Mouse (Mus musculus) midbrain, embryonic 13.5 days (tissue): ENCODE data around the gene Cyp4f37. TPM values are rescaled to one million over a fixed set of nuclear protein-coding genes. Genes with fewer than 3 reads are reported as not detected.

Experiments
- ATAC-seq: fragments of 200-750 bp; cut with Nextera tagmentation; 2 replicates; pipeline ENCODE4 v1.8.0; 2017; ENCODE audit warnings: mild to moderate bottlenecking, moderate TSS enrichment, moderate library complexity
- H3K27ac ChIP-seq: fragments of 300-500 bp; sonication (generic); 2 replicates; pipeline ENCODE4 v1.5.1; 2015; ENCODE audit warnings: inconsistent platforms, mild to moderate bottlenecking, moderate library complexity
- H3K27me3 ChIP-seq: fragments of 300-500 bp; sonication (generic); 2 replicates; pipeline ENCODE4 v1.6.1; 2015; ENCODE audit warnings: mild to moderate bottlenecking, inconsistent platforms
- H3K36me3 ChIP-seq: fragments of 300-500 bp; sonication (generic); 2 replicates; pipeline ENCODE4 v1.6.1; 2015; ENCODE audit warnings: mild to moderate bottlenecking, inconsistent platforms
- H3K4me1 ChIP-seq: fragments of 300-500 bp; sonication (generic); replicated peaks from 2 replicates; pipeline ENCODE4 v1.6.1; 2015; ENCODE audit warnings: inconsistent platforms
- H3K4me2 ChIP-seq: fragments of 300-500 bp; sonication (generic); replicated peaks from 2 replicates; pipeline ENCODE4 v1.6.1; 2015; ENCODE audit warnings: moderate library complexity, mild to moderate bottlenecking, inconsistent platforms
- H3K4me3 ChIP-seq: fragments of 300-500 bp; sonication (generic); replicated peaks from 2 replicates; pipeline ENCODE4 v1.5.1; 2015; ENCODE audit warnings: mild to moderate bottlenecking, inconsistent platforms
- H3K9ac ChIP-seq: fragments of 300-500 bp; sonication (generic); replicated peaks from 2 replicates; pipeline ENCODE4 v1.6.1; 2015; ENCODE audit warnings: mild to moderate bottlenecking, inconsistent platforms
- H3K9me3 ChIP-seq: fragments of 300-500 bp; sonication (generic); 2 replicates; pipeline ENCODE4 v1.6.1; 2016; ENCODE audit warnings: mild to moderate bottlenecking, inconsistent platforms
- WGBS: fragments of 180-500 bp; shearing (Covaris S2); methylation state at CpG from one replicate; pipeline ENCODE4 v1.1.7; 2015; 5-methylcytosine and 5-hydroxymethylcytosine counted together
- polyA plus RNA-seq: library from polyadenylated mRNA; unstranded; fragments of >200 nt; fragmentation: Nextera tagmentation; extraction: Ambion mirVana; gene quantifications from 2 replicates; pipeline ENCODE4 v1.2.1, GENCODE M21; 2015

The Cyp4f37 gene
- polyA plus RNA-seq, 1 experiment from 2014 or later: 0.43 TPM

DNA sequence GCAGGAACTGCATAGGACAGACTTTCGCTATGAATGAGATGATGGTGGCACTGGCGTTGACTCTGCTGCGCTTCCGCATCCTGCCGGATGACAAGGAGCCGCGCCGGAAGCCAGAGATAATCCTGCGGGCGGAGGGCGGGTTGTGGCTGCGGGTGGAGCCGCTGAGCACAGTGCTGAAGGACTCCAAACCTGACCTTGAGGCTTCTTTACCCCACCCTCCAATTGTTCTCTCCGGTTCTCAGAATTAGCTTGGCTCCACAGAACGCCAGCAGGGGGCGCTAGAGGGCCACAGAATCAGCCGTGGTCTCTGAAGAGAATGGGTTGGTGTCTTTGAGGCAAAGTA, 13.8 kb downstream of the Cyp4f37 start:
- no peaks in the 10 kb centered on the region for H3K27me3 ChIP-seq
- H3K36me3 ChIP-seq: no peaks in the 10 kb centered on the region
- H3K4me1 ChIP-seq: no peaks in the 10 kb centered on the region
- ATAC-seq: peak; percentile 96
- 0 out of 2 replicates have a peak overlapping the region, but pooled peaks have one; percentile 39 for H3K27ac ChIP-seq
- peak overlapping the region; percentile 64 for H3K9ac ChIP-seq
- no peaks in the 10 kb centered on the region for H3K9me3 ChIP-seq
- H3K4me3 ChIP-seq: peak overlapping the region; percentile 45
- peak overlapping the region; percentile 64 for H3K4me2 ChIP-seq
- WGBS: under 1% methylated on average over 17 of the region's 17 CpGs

DNA sequence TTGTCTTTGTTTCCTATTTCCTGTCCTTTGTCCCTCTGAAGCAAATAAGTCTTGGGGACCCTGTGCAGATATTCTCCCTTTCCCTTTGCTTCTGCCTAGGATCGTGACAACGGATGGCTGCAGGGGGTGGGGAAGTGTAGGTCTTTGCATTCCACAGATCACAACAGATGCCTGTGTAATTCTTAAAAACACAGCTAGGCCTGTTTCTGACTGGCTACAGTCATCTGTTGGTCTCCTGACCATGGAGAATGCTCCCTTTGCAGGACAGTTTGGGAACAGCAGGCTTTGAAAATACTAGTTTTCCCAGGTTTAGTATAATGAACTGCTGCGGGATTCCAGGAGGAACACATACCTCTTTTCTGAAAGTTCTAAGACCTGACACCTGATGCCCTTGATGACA, 15.2 kb downstream of the Cyp4f37 start:
- Histone ChIP-seq H3K27me3 (no peaks in the 10 kb centered on the region), H3K4me3 (no peak overlapping the region), H3K9ac (no peak overlapping the region), H3K27ac (no peak overlapping the region), H3K4me2 (no peak overlapping the region), H3K36me3 (no peaks in the 10 kb centered on the region), H3K9me3 (no peaks in the 10 kb centered on the region), H3K4me1 (no peaks in the 10 kb centered on the region)
- ATAC-seq: no peak
- WGBS: 66% methylated on average over 3 of the region's 3 CpGs

DNA sequence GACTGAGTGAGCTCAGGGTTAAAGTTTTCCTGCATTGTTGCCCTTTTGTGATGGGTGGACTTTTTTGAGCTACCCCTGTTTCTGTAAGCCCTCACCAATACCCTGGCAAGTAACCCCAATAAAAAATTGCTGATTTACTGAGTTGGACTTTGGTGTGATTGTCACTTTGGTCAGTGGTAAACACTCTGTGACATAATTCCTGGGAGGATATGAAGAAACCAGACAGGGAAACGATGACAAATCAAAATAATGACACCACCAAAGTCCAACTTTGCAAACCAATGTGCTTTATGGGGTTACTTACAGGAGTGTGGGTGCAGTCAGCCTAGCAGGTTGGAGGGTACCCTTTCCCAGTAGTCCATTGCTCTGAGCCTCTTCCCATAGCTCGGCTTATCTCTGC, 16.0 kb downstream of the Cyp4f37 start:
- Histone ChIP-seq H3K9me3 (no peaks in the 10 kb centered on the region), H3K4me2 (no peak overlapping the region), H3K4me3 (no peak overlapping the region), H3K27me3 (no peaks in the 10 kb centered on the region), H3K27ac (no peak overlapping the region), H3K4me1 (no peaks in the 10 kb centered on the region), H3K9ac (no peak overlapping the region), H3K36me3 (no peaks in the 10 kb centered on the region)
- ATAC-seq: no peak
- 91% methylated on average over 2 of the region's 2 CpGs for WGBS

DNA sequence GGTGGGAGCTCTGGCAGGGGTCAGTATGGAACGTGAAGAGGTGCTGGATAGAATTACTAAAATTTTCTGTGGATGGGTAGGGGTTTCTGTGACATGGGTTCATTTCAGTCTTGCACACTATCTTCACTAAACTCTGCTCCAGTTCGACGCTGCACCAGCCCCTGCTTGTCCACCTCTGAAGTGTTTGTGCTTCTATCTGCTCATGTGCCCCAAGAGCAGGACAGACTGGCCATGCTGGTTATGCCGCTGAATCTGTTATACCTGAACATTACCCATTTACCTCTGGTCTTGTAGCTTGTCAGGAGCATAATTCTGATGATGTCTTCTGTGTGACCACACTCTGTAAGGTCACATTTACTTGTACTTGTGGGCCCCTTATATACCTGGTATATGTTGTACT, 25.5 kb downstream of the Cyp4f37 start:
- Histone ChIP-seq H3K36me3 (no peaks in the 10 kb centered on the region), H3K4me2 (no peak overlapping the region), H3K9me3 (no peaks in the 10 kb centered on the region), H3K27me3 (no peaks in the 10 kb centered on the region), H3K27ac (no peak overlapping the region), H3K9ac (no peak overlapping the region), H3K4me1 (no peaks in the 10 kb centered on the region), H3K4me3 (no peak overlapping the region)
- 86% methylated on average over 4 of the region's 4 CpGs for whole genome bisulfite sequencing
- ATAC-seq: no peak

DNA sequence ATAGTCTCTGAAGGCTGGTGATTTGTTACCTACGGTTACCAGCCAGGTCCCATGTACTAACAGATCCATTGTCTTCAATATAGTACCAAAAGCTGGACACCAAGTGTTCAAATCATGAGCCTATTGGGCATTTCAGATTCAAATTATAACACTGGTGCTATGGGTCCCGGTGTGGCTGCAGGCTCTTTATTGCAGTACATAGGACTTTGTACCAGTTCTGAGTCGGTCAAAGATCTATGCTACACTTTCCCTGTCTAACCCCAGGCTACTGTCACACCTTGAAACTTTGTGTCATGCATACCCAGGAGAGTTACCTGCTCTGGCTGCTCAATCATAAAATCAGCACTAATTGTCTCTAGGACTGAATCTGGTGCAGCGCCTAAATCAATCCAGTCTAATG, 32.8 kb downstream of the Cyp4f37 start:
- Histone ChIP-seq H3K4me3 (no peak overlapping the region), H3K4me1 (no peaks in the 10 kb centered on the region), H3K36me3 (no peaks in the 10 kb centered on the region), H3K27me3 (no peaks in the 10 kb centered on the region), H3K4me2 (no peak overlapping the region), H3K27ac (no peak overlapping the region), H3K9me3 (0 out of 2 replicates have a peak, but pooled peaks cover 2% of the 10 kb centered on the region), H3K9ac (no peak overlapping the region)
- ATAC-seq: no peak
- 94% methylated on average over 4 of the region's 4 CpGs for WGBS

DNA sequence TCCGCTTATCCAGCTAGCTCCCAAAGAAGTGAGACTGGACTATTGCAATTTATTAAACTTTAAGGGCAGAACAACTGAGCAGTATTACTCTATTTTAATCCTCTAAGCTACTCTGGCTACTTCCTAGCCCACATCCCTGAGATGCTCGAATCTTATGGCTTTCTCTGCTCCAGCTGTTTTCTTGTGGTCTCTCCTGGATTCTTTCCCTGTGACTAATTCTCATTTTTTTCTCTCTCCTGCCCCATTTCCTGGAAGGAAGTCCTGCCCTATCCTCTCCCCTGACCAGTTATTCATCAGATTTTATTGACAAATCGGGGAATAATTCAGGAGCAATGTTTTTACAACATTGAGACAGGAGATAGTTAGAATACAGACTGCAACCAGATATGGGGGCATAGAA, 35.9 kb downstream of the Cyp4f37 start:
- no peak overlapping the region for H3K4me3 ChIP-seq
- H3K4me1 ChIP-seq: no peaks in the 10 kb centered on the region
- ATAC-seq: no peak
- no peak overlapping the region for H3K27ac ChIP-seq
- H3K9ac ChIP-seq: no peak overlapping the region
- WGBS: 79% methylated on average over 3 of the region's 3 CpGs
- H3K9me3 ChIP-seq: 0 out of 2 replicates have a peak, but pooled peaks cover 2% of the 10 kb centered on the region
- H3K36me3 ChIP-seq: no peaks in the 10 kb centered on the region
- no peak overlapping the region for H3K4me2 ChIP-seq
- H3K27me3 ChIP-seq: no peaks in the 10 kb centered on the region

DNA sequence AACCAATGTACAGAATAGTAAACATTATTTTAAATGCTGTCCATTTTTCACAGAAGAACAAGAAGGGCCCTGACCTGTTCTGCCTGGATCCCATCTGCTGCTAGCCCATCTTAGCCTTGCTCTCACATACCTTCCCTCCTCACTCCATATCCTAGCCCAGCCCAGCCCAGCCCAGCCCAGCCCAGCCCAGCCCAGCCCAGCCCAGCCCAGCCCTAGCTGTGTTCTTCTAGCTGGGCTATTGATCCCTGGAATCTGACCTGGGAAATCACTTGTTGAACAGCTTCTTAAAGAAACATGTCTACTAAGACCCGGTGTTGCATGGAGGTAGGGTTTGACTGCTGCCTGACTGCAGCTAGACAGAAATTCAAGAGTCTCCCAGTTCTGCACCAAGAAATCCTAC, 37.1 kb downstream of the Cyp4f37 start:
- Histone ChIP-seq H3K9ac (no peak overlapping the region), H3K27ac (no peak overlapping the region)
- WGBS: 83% methylated on average over 1 of the region's 1 CpGs

DNA sequence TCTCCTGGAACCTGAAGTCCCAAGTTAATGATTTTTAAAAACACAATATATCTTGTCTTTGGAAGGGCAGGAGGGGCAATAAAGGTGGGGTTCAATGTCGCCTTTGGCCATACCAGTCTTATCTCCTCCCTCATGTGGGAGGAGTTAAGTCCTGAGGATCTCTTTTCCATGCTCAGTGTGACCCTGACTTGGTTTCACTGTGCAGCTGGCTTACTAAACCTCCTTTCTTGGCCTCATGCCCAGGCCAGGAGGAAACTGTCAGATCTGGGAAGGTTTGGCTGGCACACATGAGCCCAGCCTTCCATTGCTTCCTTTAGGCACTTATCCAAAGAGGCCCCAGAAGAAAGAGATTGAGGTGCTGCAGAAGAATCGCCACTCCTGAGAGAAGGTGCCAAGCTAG, 37.6 kb downstream of the Cyp4f37 start, which contains the start of gene Cyp4f40:
Gene Cyp4f40 (plus strand): TSS at position 189 of the 400 bp plus-strand sequence.
- WGBS: 67% methylated on average over 2 of the region's 2 CpGs
- no peak within 1 kb of the TSS for H3K27ac ChIP-seq
- no peak within 1 kb of the TSS for H3K9ac ChIP-seq
- no peaks in the 10 kb centered on the region for H3K27me3 ChIP-seq
- no peaks in the 10 kb centered on the region for H3K9me3 ChIP-seq
- no peaks in the 10 kb centered on the region for H3K4me1 ChIP-seq
- ATAC-seq: no peak
- no peaks in the 10 kb centered on the region for H3K36me3 ChIP-seq
- no peak within 1 kb of the TSS for H3K4me3 ChIP-seq
- no peak within 1 kb of the TSS for H3K4me2 ChIP-seq

More for the DNA sequence above, 37.1 kb downstream of the Cyp4f37 start:
- H3K36me3 ChIP-seq: no peaks in the 10 kb centered on the region
- no peak overlapping the region for H3K4me2 ChIP-seq
- no peaks in the 10 kb centered on the region for H3K27me3 ChIP-seq
- no peak overlapping the region for H3K4me3 ChIP-seq
- ATAC-seq: no peak
- H3K9me3 ChIP-seq: no peaks in the 10 kb centered on the region
- no peaks in the 10 kb centered on the region for H3K4me1 ChIP-seq

DNA sequence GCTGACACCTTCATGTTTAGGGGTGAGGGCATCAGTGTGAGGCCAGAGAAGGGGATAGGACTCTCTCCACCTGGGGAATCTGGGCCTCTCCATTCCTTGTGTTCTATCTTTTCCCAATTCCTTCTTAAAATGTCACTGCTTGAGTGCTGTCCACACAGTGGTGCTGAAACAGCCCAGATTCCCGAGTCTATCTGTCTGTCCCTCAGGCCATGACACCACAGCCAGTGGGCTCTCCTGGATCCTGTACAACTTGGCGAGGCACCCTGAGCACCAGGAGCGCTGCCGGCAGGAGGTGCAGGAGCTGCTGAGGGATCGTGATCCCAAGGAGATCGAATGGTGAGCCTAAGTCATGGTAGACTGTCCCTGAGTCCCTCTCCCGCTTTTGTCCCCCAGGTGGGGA, 52.9 kb downstream of the Cyp4f37 start:
- Histone ChIP-seq H3K4me2 (no peak overlapping the region), H3K4me3 (no peak overlapping the region), H3K9ac (no peak overlapping the region), H3K4me1 (no peaks in the 10 kb centered on the region), H3K36me3 (no peaks in the 10 kb centered on the region), H3K9me3 (no peaks in the 10 kb centered on the region), H3K27ac (no peak overlapping the region), H3K27me3 (0 out of 2 replicates have a peak, but pooled peaks cover 6% of the 10 kb centered on the region)
- 64% methylated on average over 7 of the region's 7 CpGs for WGBS
- no peak for ATAC-seq

DNA sequence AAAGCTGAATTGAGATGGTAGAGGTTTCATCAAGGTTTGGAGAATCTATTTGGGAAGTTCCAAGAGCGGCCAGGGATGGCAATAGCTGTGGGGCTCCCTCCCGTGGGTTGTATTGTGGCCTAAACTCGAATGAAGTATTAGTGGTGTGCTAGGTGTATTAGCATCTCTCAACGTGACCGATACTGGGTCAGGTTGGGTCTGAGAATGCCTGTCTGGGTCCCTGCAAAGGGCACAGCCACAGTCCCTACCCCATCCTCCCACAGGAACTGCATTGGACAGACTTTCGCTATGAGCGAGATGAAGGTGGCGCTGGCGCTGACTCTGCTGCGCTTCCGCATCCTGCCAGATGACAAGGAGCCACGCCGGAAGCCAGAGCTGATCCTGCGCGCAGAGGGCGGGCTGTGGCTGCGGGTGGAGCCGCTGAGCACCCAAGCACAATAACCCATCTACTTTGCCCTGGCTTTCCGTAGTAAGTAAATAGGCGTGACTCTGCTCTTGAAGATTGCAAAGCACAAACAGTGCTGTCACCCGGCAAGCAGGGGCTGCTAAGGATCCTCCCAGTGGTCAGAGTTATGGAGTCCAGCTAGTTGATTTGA, 55.0 kb downstream of the Cyp4f37 start:
- H3K4me2 ChIP-seq: peak overlapping the region; percentile 38
- WGBS: 41% methylated on average over 21 of the region's 21 CpGs
- H3K4me3 ChIP-seq: 0 out of 2 replicates have a peak overlapping the region, but pooled peaks have one; percentile 1
- no peak overlapping the region for H3K9ac ChIP-seq
- H3K9me3 ChIP-seq: no peaks in the 10 kb centered on the region
- no peaks in the 10 kb centered on the region for H3K4me1 ChIP-seq
- H3K27ac ChIP-seq: no peak overlapping the region
- H3K36me3 ChIP-seq: no peaks in the 10 kb centered on the region
- ATAC-seq: peak; percentile 65
- H3K27me3 ChIP-seq: 0 out of 2 replicates have a peak, but pooled peaks cover 6% of the 10 kb centered on the region

DNA sequence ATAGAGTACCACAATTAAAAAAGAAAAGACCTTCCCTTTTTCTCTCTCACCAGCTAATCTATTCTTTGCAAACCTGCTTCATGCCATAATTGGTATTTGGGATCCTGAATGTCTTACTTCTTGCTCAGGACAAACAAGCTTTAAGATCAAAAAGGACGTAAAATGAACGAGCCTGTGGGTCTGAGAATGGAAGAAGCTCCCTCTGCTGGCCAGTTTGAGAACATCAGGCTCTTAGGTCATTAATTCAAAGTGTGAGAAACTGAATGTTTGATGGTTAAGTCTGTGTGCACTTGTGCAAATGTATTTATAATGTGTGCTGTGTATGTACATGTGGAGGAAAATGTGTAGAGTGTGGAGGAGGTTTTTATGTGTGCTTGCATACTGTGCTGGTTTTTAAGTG, 59.3 kb downstream of the Cyp4f37 start:
- H3K27me3 ChIP-seq: no peaks in the 10 kb centered on the region
- no peak overlapping the region for H3K27ac ChIP-seq
- 21% methylated on average over 2 of the region's 2 CpGs for WGBS
- H3K4me1 ChIP-seq: 0 out of 2 replicates have a peak, but pooled peaks cover under 1% of the 10 kb centered on the region
- H3K9me3 ChIP-seq: no peaks in the 10 kb centered on the region
- H3K36me3 ChIP-seq: no peaks in the 10 kb centered on the region
- no peak overlapping the region for H3K4me3 ChIP-seq
- no peak overlapping the region for H3K9ac ChIP-seq
- ATAC-seq: no peak
- no peak overlapping the region for H3K4me2 ChIP-seq

DNA sequence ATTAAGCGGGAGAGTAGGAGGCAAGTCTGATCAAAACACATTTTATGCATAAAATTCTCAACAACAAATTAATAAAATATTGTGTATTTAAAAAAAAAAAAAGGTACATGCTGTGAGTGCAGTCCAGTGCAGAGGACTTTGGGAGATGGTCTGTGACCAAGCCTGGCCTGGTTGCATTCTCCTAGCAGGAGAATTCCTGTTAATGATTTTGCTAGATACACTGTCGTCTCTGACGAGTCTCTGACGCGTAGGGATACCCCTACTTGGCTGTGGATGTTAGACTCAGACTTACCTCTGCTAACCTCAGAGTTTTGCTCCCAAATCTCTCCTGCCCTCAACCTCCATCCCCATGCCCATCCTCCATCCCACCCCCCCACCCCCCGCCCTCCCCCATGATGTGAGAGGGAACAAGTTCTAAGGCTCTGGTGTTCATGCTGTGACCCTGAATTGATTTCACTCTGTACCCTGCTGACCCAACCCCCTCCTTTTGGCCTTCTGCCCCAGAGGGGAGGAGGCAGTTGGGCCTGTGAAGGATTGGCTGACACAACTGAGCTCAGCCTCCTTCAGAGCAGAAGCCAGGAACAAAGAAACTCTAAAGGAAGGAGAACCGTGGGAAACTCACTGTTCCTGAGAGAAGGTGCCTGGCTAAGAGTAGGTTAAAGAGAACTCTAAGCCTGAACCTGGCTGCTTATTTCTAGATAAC, 64.1 kb downstream of the Cyp4f37 start, which contains the start of gene Cyp4f15:
Gene Cyp4f15 (plus strand): TSS at position 580 of the 703 bp plus-strand sequence.
- H3K4me1 ChIP-seq: 0 out of 2 replicates have a peak, but pooled peaks cover 3% of the 10 kb centered on the region
- WGBS: 24% methylated on average over 7 of the region's 7 CpGs
- H3K36me3 ChIP-seq: no peaks in the 10 kb centered on the region
- no peaks in the 10 kb centered on the region for H3K27me3 ChIP-seq
- H3K4me2 ChIP-seq: no peak within 1 kb of the TSS
- ATAC-seq: no peak
- H3K27ac ChIP-seq: no peak within 1 kb of the TSS
- H3K9me3 ChIP-seq: no peaks in the 10 kb centered on the region
- H3K9ac ChIP-seq: no peak within 1 kb of the TSS
- H3K4me3 ChIP-seq: no peak within 1 kb of the TSS
